In genomic region chr11:109320361-109320933, GRCm38 (mm10) we compare ENCODE assay signal across 9 mouse cellular contexts. TPM values are rescaled to one million over a fixed set of nuclear protein-coding genes. Genes with fewer than 3 reads are reported as not detected.
DNase-seq lines count a peak whose midpoint lies in the region; ATAC-seq and TF ChIP-seq lines count a peak whose summit lies in the region.
"Had no signal": no experiment of that assay in that cellular context is flagged by ENCODE, and none has a peak within 500 bp of the region (broad histone marks: within the 10 kb centered on the region; RNA-seq: fewer than 3 reads in every experiment).

No protein-coding gene starts in this region.

- H3K4me3 ChIP-seq in heart, embryonic 13.5 days, result no peak overlapping the region
- no peak overlapping the region for H3K4me3 ChIP-seq in heart, embryonic 11.5 days (ENCODE audit: low read depth, low read length)
- H3K4me3 ChIP-seq in hindbrain, embryonic 14.5 days (replicated peaks; ENCODE audit: low read length), result no peak overlapping the region
- H3K4me3 ChIP-seq in heart, adult 2 months, result no peak overlapping the region
- H3K4me3 ChIP-seq: myocyte had no signal

- WGBS in heart, embryonic 13.5 days, result 58% methylated on average over 8 of the region's 8 CpGs
- 60% methylated on average over 8 of the region's 8 CpGs for whole genome bisulfite sequencing in heart, embryonic 11.5 days (ENCODE audit: insufficient replicate concordance)
- 33% methylated on average over 8 of the region's 8 CpGs for WGBS in hindbrain, embryonic 14.5 days
- 59% methylated on average over 8 of the region's 8 CpGs for WGBS in heart, adult 2 months

- H3K4me1 ChIP-seq in heart, embryonic 13.5 days, result no peaks in the 10 kb centered on the region
- no peaks in the 10 kb centered on the region for H3K4me1 ChIP-seq in heart, embryonic 11.5 days (ENCODE audit: control insufficient read depth, insufficient read depth, low read length)
- H3K4me1 ChIP-seq in hindbrain, embryonic 14.5 days (replicated peaks; ENCODE audit: control insufficient read depth, insufficient read depth, low read length), result no peaks in the 10 kb centered on the region
- H3K4me1 ChIP-seq in heart, adult 2 months (ENCODE audit: control insufficient read depth, insufficient read depth, low read length), result no peaks in the 10 kb centered on the region

- peak; percentile 81 to 83 for DNase-seq in cerebellum, adult 18-20 months
- peak; percentile 74 for DNase-seq in hindbrain, embryonic 14.5 days (ENCODE audit: low spot score)
- DNase-seq in left cerebral cortex, postnatal 4 days, result peak; percentile 93
- no peak for DNase-seq in thymus, postnatal 25 days
- no peak for DNase-seq in heart, adult 2 months
- no peak for DNase-seq in yolk sac, embryonic 10.5 days (ENCODE audit: low spot score)

- no peak for TF ChIP-seq EP300 in heart, adult 2 months (IDR thresholded peaks at IDR 0.05; ENCODE audit: insufficient read depth, low read depth, low read length)

- no peaks in the 10 kb centered on the region for H3K36me3 ChIP-seq in heart, embryonic 13.5 days
- no peaks in the 10 kb centered on the region for H3K36me3 ChIP-seq in heart, embryonic 11.5 days (ENCODE audit: control insufficient read depth, insufficient read depth, low read length)
- H3K36me3 ChIP-seq in hindbrain, embryonic 14.5 days (replicated peaks; ENCODE audit: control insufficient read depth, insufficient read depth), result no peaks in the 10 kb centered on the region
- H3K36me3 ChIP-seq in heart, adult 2 months (ENCODE audit: control insufficient read depth, insufficient read depth, low read length), result no peaks in the 10 kb centered on the region

- peaks cover 14% of the 10 kb centered on the region for H3K27me3 ChIP-seq in heart, embryonic 13.5 days (replicated peaks)
- H3K27me3 ChIP-seq in heart, embryonic 11.5 days (ENCODE audit: control insufficient read depth, insufficient read depth, low read length), result no peaks in the 10 kb centered on the region; the same call in 1 of the 2 replicates
- H3K27me3 ChIP-seq in hindbrain, embryonic 14.5 days (ENCODE audit: control insufficient read depth, insufficient read depth, low read length), result no peaks in the 10 kb centered on the region
- H3K27me3 ChIP-seq in heart, adult 2 months (ENCODE audit: control insufficient read depth, insufficient read depth, low read length), result no peaks in the 10 kb centered on the region

- no peak overlapping the region for H3K4me2 ChIP-seq in heart, embryonic 13.5 days
- H3K4me2 ChIP-seq in heart, embryonic 11.5 days, result no peak overlapping the region
- H3K4me2 ChIP-seq in hindbrain, embryonic 14.5 days (replicated peaks), result no peak overlapping the region

- no peaks in the 10 kb centered on the region for H3K9me3 ChIP-seq in heart, embryonic 13.5 days
- H3K9me3 ChIP-seq in heart, embryonic 11.5 days (replicated peaks; ENCODE audit: control insufficient read depth, low read length), result no peaks in the 10 kb centered on the region
- no peaks in the 10 kb centered on the region for H3K9me3 ChIP-seq in hindbrain, embryonic 14.5 days (ENCODE audit: control insufficient read depth, low read length)

- 0 out of 2 replicates have a peak overlapping the region, but pooled peaks have one; percentile 1 for H3K9ac ChIP-seq in heart, embryonic 13.5 days
- H3K9ac ChIP-seq in heart, embryonic 11.5 days (ENCODE audit: low read depth, low read length), result no peak overlapping the region
- no peak overlapping the region for H3K9ac ChIP-seq in hindbrain, embryonic 14.5 days
- no peak overlapping the region for H3K9ac ChIP-seq in heart, adult 2 months (ENCODE audit: low read depth, low read length)

- TF ChIP-seq CTCF in heart, adult 2 months (IDR thresholded peaks at IDR 0.05), result no peak

- TF ChIP-seq POLR2A in heart, adult 2 months (IDR thresholded peaks at IDR 0.05; ENCODE audit: insufficient read depth, low read depth, low read length), result no peak

- no peak for ATAC-seq in heart, embryonic 13.5 days (ENCODE audit: extremely low read depth, insufficient number of reproducible peaks, low FRiP score, low TSS enrichment)
- ATAC-seq in heart, embryonic 11.5 days (replicated peaks; ENCODE audit: insufficient number of reproducible peaks, low FRiP score, low TSS enrichment), result no peak
- ATAC-seq in hindbrain, embryonic 14.5 days (ENCODE audit: low FRiP score), result peak; percentile 90

- H3K27ac ChIP-seq in heart, embryonic 13.5 days (replicated peaks), result no peak overlapping the region
- H3K27ac ChIP-seq in heart, embryonic 11.5 days (ENCODE audit: low read depth, low read length), result no peak overlapping the region
- peak overlapping the region; percentile 54 for H3K27ac ChIP-seq in hindbrain, embryonic 14.5 days
- no peak overlapping the region for H3K27ac ChIP-seq in heart, adult 2 months

- intact Hi-C loops in left cerebral cortex, postnatal 4 days (cut with DNase I), result loop anchor here (10.0 kb wide), 1 partner anchor 264 kb away; no protein-coding TSS in a partner anchor
- intact Hi-C loops in heart, adult 2 months (cut with DNase I), result no loop called here

- H3K79me2 ChIP-seq in heart, adult 2 months (replicated peaks; ENCODE audit: control insufficient read depth, insufficient read depth, low read length), result no peaks in the 10 kb centered on the region

RNA-seq across cellular contexts. Expression of gene Rgs9, which starts 22.5 kb away (rescaled TPM):
- 0.60 and 0.64 TPM in 2 replicates for polyA plus RNA-seq in heart, embryonic 13.5 days (2015; fragmentation: Nextera tagmentation; extraction: Ambion mirVana)
- polyA plus RNA-seq in heart, embryonic 11.5 days (2014; fragmentation: Nextera tagmentation; extraction: Ambion mirVana), result 0.40 and 0.72 TPM in 2 replicates
- polyA plus RNA-seq in hindbrain, embryonic 14.5 days (2014; fragmentation: Nextera tagmentation; extraction: Ambion mirVana), result 8.9 and 10.7 TPM in 2 replicates
- total RNA-seq in left cerebral cortex, postnatal 4 days (2021), result 10 to 100 TPM; 37.0 to 37.7 TPM
- under 1 TPM in 1 of 2 experiments, not detected in 1; 0.09 TPM for total RNA-seq in heart, adult 2 months (2021)
- polyA plus RNA-seq in heart, adult 2 months (2012; rRNA removed), result 0.21 and 0.32 TPM in 2 replicates
- polyA plus RNA-seq: myocyte had no signal

RNA-seq across cellular contexts. Expression of gene Gna13, which starts 42.2 kb away (rescaled TPM):
- 17.8 and 18.6 TPM in 2 replicates for polyA plus RNA-seq in heart, embryonic 13.5 days (2015; fragmentation: Nextera tagmentation; extraction: Ambion mirVana)
- polyA plus RNA-seq in heart, embryonic 11.5 days (2014; fragmentation: Nextera tagmentation; extraction: Ambion mirVana), result 24.9 and 28.9 TPM in 2 replicates
- 21.8 and 24.4 TPM in 2 replicates for polyA plus RNA-seq in hindbrain, embryonic 14.5 days (2014; fragmentation: Nextera tagmentation; extraction: Ambion mirVana)
- total RNA-seq in left cerebral cortex, postnatal 4 days (2021), result 10 to 100 TPM; 48.8 to 50.5 TPM
- 10 to 100 TPM; 30.8 to 30.9 TPM for total RNA-seq in heart, adult 2 months (2021)
- polyA plus RNA-seq in heart, adult 2 months (2012; rRNA removed), result 12.7 and 21.1 TPM in 2 replicates

Comparison
In these comparisons a context has a peak if more than half of its experiments do, and no peak if none do; other contexts are left out.
1. DNase-seq: peak in cerebellum, adult 18-20 months (2 of 2), hindbrain, embryonic 14.5 days (single experiment) and left cerebral cortex, postnatal 4 days (single experiment); none in thymus, postnatal 25 days (single experiment), heart, adult 2 months (0 of 2) and yolk sac, embryonic 10.5 days (single experiment).